Mouse (Mus musculus) splenic B cell, adult 2 months (primary cell): ENCODE measurements around the gene Antxr1.

Experiments
- DNase-seq: peaks from one replicate; pipeline ENCODE4 v3.0.0-alpha.2; 2011; ENCODE audit warnings: low read depth, low spot score
- H3K27me3 ChIP-seq: 2 replicates; pipeline ENCODE4 v1.6.1; 2012; ENCODE audit warnings: mild to moderate bottlenecking, low read length, moderate library complexity, mixed read lengths; ENCODE audit not compliant: control insufficient read depth, poor library complexity, insufficient read depth, severe bottlenecking
- H3K36me3 ChIP-seq: 2 replicates; pipeline ENCODE4 v1.6.1; 2012; ENCODE audit warnings: mild to moderate bottlenecking, low read length, moderate library complexity, mixed read lengths; ENCODE audit not compliant: control insufficient read depth, poor library complexity, insufficient read depth, severe bottlenecking

The Antxr1 gene

GRCm38 (mm10) chr6:87244117-87245100 lies 91.2 kb downstream of the Antxr1 start:
- H3K27me3 ChIP-seq, result no peaks in the 10 kb centered on the region
- no peaks in the 10 kb centered on the region for H3K36me3 ChIP-seq
- no peak for DNase-seq

- H3K27me3 ChIP-seq, result no peaks in the 10 kb centered on the region
Observed at GRCm38 (mm10) chr6:87237260-87237659, 98.4 kb downstream of the Antxr1 start.

GRCm38 (mm10) chr6:87236061-87236460 lies 99.6 kb downstream of the Antxr1 start:
- no peaks in the 10 kb centered on the region for H3K36me3 ChIP-seq
- no peak for DNase-seq
- no peaks in the 10 kb centered on the region for H3K27me3 ChIP-seq

More at GRCm38 (mm10) chr6:87237260-87237659, 98.4 kb downstream of the Antxr1 start:
- no peaks in the 10 kb centered on the region for H3K36me3 ChIP-seq
- no peak for DNase-seq

GRCm38 (mm10) chr6:87233111-87233510 lies 102.5 kb downstream of the Antxr1 start:
- Histone ChIP-seq H3K27me3 (no peaks in the 10 kb centered on the region), H3K36me3 (no peaks in the 10 kb centered on the region)
- DNase-seq, result no peak

GRCm38 (mm10) chr6:87230041-87230440 lies 105.6 kb downstream of the Antxr1 start:
- H3K36me3 ChIP-seq, result no peaks in the 10 kb centered on the region
- DNase-seq, result no peak
- H3K27me3 ChIP-seq, result no peaks in the 10 kb centered on the region

GRCm38 (mm10) chr6:87227940-87228339 lies 107.7 kb downstream of the Antxr1 start:
- Histone ChIP-seq H3K36me3 (no peaks in the 10 kb centered on the region), H3K27me3 (no peaks in the 10 kb centered on the region)
- DNase-seq, result no peak

- H3K27me3 ChIP-seq, result no peaks in the 10 kb centered on the region
- no peak for DNase-seq
Observed at GRCm38 (mm10) chr6:87226315-87226714, 109.3 kb downstream of the Antxr1 start.

GRCm38 (mm10) chr6:87225286-87225685 lies 110.3 kb downstream of the Antxr1 start:
- no peaks in the 10 kb centered on the region for H3K27me3 ChIP-seq
- H3K36me3 ChIP-seq, result no peaks in the 10 kb centered on the region
- no peak for DNase-seq

More at GRCm38 (mm10) chr6:87226315-87226714, 109.3 kb downstream of the Antxr1 start:
- H3K36me3 ChIP-seq, result no peaks in the 10 kb centered on the region

GRCm38 (mm10) chr6:87222854-87223631 lies 112.6 kb downstream of the Antxr1 start:
- DNase-seq, result no peak
- H3K36me3 ChIP-seq, result no peaks in the 10 kb centered on the region
- no peaks in the 10 kb centered on the region for H3K27me3 ChIP-seq

- no peaks in the 10 kb centered on the region for H3K27me3 ChIP-seq
- DNase-seq, result no peak
- no peaks in the 10 kb centered on the region for H3K36me3 ChIP-seq
Observed at GRCm38 (mm10) chr6:87219061-87219992, 116.3 kb downstream of the Antxr1 start.

GRCm38 (mm10) chr6:87216114-87216591 lies 119.5 kb downstream of the Antxr1 start:
- Histone ChIP-seq H3K27me3 (no peaks in the 10 kb centered on the region), H3K36me3 (no peaks in the 10 kb centered on the region)
- no peak for DNase-seq

- H3K27me3 ChIP-seq, result no peaks in the 10 kb centered on the region
- no peaks in the 10 kb centered on the region for H3K36me3 ChIP-seq
- DNase-seq, result no peak
Observed at GRCm38 (mm10) chr6:87213262-87213661, 122.4 kb downstream of the Antxr1 start.

GRCm38 (mm10) chr6:87211551-87211950 lies 124.1 kb downstream of the Antxr1 start:
- DNase-seq, result no peak
- Histone ChIP-seq H3K27me3 (no peaks in the 10 kb centered on the region), H3K36me3 (no peaks in the 10 kb centered on the region)

GRCm38 (mm10) chr6:87207373-87207982 lies 128.1 kb downstream of the Antxr1 start:
- peak; percentile 16 for DNase-seq
- Histone ChIP-seq H3K27me3 (no peaks in the 10 kb centered on the region; the same call in 1 of the 2 replicates), H3K36me3 (no peaks in the 10 kb centered on the region)
